Mouse (Mus musculus) central nervous system, embryonic 14 days (tissue): ENCODE results near the gene Sec24d. TPM values are rescaled to one million over a fixed set of nuclear protein-coding genes. Genes with fewer than 3 reads are reported as not detected.

Experiments used
- polyA plus RNA-seq: library from polyadenylated mRNA; depleted of rRNA; stranded (reverse); fragments of >200 nt; gene quantifications from 2 replicates; pipeline ENCODE4 v1.2.3, GENCODE M21; 2012; rRNA removed

Sec24d gene
- polyA plus RNA-seq = 14.6 and 32.0 TPM in 2 replicates

DNA sequence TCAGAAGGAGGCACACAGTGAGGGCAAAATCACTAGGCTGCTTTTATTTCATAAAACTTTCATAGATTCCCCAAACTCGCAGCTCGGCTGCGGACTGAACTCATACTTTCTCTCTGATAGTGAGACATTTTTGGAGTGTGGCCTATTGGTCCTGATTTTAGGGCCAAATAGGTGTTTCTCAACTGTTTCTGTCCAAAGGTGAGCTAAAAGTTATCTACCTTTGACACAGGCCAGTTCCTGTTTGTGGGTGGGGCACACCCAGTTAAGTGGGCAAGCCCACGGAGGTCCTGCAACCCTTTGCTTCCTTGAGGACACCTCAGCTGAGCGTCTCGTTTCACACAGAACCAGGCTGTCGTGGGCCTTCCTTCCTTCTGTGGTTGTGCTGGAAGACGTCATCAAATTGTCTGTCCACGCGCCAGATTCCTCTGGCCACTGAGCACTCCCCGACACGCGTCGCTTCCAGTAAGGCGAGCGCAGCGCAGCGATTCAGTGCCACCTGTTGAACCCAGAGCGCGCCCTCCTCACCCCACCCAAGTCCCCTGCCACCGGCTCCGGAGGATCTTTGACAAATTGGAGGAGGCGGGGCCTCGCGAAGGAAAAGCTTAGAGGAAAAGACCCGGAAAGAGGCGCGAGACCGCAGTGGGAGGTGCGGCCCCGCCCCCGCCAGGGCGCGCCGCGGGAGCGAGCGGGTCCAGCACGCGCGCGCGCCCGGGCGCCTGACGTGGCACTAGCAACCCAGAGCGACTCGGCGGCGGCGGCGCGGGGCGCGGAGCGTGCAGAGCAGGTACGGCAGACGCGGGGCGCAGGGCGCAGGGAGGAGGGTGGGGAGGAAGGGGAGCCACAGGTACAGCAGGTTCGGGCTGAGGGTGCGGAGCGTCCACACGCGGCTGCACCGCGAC, at the start of gene Sec24d:
TSS of gene Sec24d (plus strand) at position 703 of the 899 bp plus-strand sequence.

DNA sequence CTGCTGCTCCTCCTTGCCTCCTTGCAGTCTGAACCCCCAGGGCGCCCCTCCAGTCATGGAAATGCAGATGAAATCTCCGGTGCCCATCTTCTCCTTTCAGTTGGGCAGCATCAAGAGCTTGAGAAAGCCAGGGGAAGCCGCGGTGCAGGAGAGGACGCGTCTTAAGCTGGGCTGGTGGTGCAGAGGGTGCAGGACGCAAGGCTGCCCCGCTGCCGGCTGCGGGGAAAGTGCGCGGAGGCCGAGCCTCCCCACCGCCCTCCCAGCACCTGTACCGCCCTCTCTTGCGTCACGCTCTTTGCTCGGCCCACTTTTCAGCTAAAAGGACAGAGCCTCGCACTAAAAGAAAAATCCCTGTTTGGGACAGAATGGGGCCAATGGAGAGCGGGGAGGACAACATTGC, 31.3 kb upstream of the Sec24d start, which contains the start of gene Synpo2:
TSS of gene Synpo2 (minus strand) at position 229 of the 400 bp plus-strand sequence.

DNA sequence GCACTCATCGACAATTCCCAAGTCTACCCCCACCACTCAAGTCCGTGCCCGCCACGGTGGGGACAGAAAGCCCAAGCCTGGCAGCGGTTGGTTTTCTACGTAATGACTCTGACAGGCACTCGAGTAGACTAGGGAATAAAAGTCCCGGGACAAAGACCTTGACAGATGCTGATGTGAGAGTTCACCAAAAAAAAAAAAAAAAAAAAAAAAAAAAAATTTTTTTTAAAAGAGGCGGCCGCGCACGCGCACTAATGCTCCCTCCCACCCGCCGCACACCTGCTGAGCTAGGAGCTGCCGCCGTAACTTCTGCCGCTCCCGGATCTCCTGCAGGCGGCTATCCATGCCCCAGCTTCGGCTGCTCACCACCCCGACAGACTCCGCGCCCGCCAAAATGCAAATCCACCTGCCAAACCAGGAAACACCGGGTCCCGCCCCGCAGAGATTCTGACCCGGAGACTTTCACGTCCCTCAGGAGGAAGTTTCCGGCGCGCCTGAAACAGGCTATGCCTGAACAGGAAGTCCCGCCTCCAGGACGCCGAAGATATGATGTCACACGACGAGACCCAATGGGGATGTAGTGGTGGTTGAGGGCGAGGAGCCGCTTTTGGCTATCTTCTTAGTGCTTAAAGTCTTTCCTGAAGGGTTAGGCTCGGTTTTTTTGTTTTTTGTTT, 118.4 kb downstream of the Sec24d start, which contains the start of gene Mettl14:
TSS of gene Mettl14 (minus strand) at position 623 of the 671 bp plus-strand sequence.

Other genes with a start within 250 kb of the Sec24d start
- 0.04 and 4.6 TPM in 2 replicates for gene Myoz2, start 232.4 kb upstream of the Sec24d start, polyA plus RNA-seq
- gene Synpo2, start 31.3 kb upstream of the Sec24d start, polyA plus RNA-seq = 0.74 and 2.1 TPM in 2 replicates
- 17.8 and 19.6 TPM in 2 replicates for gene Mettl14, start 118.7 kb downstream of the Sec24d start, polyA plus RNA-seq
- gene Prss12, start 179.5 kb downstream of the Sec24d start, polyA plus RNA-seq = 5.3 and 12.3 TPM in 2 replicates